Mouse (Mus musculus): ENCODE data around the gene Chrm3.
"Not testable (repeated sequence)": the region's sequence is repeated elsewhere in the genome, so short reads cannot be mapped to it uniquely, and the experiment has no call there.

Gene Chrm3

GRCm38 (mm10) chr13:9897231-9897630, 463.4 kb downstream of the Chrm3 start:
- no peak for DNase-seq (ENCODE audit: low read depth, low spot score)

- no peak for DNase-seq (ENCODE audit: low read depth, low spot score)
These were observed 465.5 kb downstream of the Chrm3 start for GRCm38 (mm10) chr13:9895045-9895625.

DNA sequence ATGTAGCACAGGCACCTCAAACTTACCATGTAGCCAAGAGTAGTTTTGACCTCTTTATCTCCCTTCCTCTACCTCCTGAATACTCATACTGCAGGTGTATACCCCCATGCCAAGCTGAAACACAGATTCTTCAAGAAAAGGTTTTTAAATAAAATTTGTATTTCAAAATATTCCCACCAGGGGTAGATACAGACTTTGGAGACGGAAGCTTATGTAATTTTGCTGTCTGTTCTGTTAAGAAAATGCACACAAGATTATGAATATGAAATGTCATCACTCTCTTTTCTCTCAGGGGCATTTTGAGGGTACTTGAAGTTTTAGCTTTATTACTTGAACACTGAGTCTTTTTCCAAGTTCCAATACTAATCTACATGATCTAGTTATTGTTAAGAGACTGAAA, 469.6 kb downstream of the Chrm3 start:
- no peak for DNase-seq (ENCODE audit: low read depth, low spot score)

DNA sequence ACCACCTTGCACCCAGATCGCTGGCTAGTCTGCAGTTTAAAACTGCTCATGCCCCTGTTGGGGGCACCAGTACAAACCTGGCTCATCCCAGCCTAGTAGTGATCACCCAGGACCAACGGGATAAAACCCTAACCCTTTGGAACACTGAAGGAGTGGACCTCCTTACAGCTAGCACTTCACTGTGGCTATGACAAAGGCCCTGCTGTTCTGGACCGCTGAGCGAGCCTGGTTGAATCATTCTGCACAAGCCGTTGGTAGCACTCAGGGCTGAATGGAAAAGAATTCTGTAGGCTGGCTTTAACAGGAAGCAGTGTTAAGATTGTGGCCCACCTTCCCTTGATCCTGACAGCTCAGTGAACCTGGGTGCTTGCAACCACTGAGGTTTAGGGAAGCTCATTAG, 470.2 kb downstream of the Chrm3 start:
- no peak for DNase-seq (ENCODE audit: low read depth, low spot score)

GRCm38 (mm10) chr13:9889954-9890353, 470.7 kb downstream of the Chrm3 start:
- DNase-seq (ENCODE audit: low read depth, low spot score), result no peak

- no peak for DNase-seq (ENCODE audit: low read depth, low spot score)
These were observed 472.4 kb downstream of the Chrm3 start for GRCm38 (mm10) chr13:9888284-9888683.

DNA sequence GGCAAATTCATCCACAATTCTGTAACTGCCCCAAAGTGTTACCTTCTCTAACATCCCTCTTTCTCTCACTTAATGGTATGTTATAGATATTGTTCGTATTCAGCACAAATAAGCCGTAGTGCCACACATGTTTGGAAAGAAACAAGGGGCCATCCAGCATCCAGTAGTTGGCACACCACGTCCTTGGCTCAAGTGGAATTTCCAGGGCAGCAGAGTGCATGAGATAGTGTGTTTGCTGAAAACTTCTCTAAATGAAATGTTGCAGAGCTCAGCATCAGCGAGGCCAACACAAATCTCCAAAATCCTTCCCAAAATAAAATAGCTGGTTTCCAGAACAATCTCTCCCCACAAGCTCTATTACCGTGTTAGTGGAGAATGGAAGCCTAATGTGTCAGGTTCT, 473.4 kb downstream of the Chrm3 start:
- no peak for DNase-seq (ENCODE audit: low read depth, low spot score)

DNA sequence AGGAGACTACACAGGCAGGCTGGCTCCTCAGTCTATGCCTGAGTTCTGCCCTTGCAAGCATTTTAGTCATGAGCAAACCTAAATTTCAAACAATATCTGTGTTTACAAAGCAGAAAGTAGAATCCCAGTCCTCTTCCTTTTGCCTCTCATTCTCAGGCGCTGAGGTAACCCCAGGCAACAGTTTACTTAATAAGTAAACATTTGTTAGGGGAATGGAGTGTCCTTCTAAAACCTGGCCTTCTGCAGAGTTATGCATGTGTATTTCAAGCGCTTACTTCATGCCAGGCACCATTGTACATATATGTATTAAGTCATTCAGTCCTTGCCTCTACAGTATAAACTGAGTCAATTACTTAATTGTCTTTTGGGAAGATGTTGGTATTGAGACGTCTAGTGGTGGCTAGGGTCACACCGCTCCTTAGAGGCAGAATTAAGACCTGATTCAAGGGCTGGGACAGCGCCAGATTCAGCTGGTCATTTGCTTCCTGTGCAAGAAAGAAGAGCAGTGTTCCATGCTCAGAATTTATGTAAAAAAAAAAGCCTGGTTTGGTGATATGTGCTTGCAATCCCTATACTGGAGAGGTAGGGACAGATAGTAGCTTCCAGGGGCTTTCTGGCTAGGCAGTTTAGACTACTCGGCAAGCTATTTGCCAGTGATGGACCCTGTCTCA, 474.0 kb downstream of the Chrm3 start:
- DNase-seq (ENCODE audit: low read depth, low spot score), result no peak

GRCm38 (mm10) chr13:9882362-9883282, 478.0 kb downstream of the Chrm3 start:
- peak; percentile 79 for DNase-seq (ENCODE audit: low read depth, low spot score)

GRCm38 (mm10) chr13:9881930-9882329, 478.7 kb downstream of the Chrm3 start:
- no peak for DNase-seq (ENCODE audit: low read depth, low spot score)

GRCm38 (mm10) chr13:9880401-9880800, 480.2 kb downstream of the Chrm3 start:
- no peak for DNase-seq (ENCODE audit: low read depth, low spot score)

- DNase-seq (ENCODE audit: low read depth, low spot score), result no peak
These were observed 482.0 kb downstream of the Chrm3 start for GRCm38 (mm10) chr13:9878596-9879010.

DNA sequence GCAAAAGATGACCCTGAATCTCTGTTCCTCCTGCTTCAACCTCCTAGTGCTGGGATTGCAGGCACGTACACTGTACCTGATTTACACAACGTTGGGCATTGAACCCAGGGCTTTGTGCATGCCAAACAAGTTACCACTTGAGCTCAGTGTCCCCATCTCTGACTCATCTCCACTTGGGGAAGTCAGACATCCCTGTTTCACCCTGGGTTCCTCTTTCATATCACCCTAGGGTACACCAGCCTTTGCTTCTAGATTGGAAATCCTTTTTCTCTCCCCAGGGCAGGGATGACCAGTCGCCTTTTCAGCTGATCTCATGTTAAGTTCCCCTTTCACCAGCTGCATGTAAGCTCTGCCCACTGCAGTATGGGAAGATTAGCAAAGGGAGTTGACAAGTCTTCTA, 487.3 kb downstream of the Chrm3 start:
- no peak for DNase-seq (ENCODE audit: low read depth, low spot score)

- no peak for DNase-seq (ENCODE audit: low read depth, low spot score)
These were observed 494.5 kb downstream of the Chrm3 start for GRCm38 (mm10) chr13:9866161-9866560.

DNA sequence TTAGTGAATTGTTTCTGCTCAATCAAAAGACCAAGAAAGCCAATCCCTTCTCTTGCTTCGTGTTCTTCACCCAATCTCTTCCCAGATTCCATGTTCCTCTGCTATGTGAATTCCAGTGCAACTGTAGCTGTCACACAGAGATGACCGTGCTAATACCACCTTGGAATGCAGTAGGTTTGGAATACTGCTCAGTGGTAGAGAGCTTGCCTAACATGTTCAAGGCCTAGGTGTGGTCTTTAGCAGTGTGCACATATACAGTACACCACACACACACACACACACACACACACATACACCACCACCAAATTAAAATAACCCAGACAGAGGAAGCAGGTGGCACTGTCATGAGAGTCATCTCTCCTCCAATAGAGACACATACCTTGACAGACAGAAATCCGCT, 513.1 kb downstream of the Chrm3 start:
- no peak for DNase-seq (ENCODE audit: low read depth, low spot score)

DNA sequence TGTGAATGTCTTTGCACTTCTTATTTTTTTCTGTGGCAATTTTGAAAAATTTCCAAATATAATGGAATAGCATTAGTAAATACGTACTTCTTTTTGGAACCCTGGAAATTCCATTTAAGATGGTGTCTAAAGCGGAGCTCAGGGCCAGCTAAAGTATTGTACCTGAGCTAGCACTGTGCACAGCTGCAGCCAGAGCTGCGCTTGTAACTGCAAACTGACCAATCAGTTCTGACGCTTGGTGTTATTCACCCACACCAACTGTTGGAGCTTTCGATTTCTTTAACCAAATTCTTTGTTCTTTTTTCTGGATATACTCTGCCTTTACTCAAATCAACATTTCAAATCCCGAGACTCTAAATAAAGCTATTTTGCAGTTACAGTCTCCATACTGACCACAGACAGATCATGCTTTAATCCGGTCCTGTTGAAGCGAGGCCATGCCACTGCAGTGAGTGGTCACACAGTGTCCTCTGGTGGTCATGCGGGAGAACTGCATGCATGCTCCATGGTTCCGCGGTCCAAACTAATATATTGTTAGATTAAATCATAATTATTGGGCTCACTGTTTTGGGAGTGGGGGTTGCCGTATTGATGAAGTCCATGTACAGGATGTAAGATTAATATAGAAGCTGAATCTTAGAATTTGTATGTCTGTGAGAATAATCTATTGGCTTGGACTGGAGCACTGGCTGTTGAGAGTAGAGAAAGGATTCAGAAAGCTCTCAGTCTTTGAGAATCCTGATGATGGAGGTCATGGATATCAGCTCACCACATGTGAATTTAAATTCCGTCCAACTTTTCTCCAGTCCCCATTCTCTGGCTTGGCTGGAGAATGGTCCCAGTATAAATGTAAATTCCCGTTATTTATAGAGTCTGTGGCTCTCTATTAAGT, 513.9 kb downstream of the Chrm3 start:
- peak; percentile 24 for DNase-seq (ENCODE audit: low read depth, low spot score)

GRCm38 (mm10) chr13:9834146-9834679, 526.4 kb downstream of the Chrm3 start:
- not testable (repeated sequence) for DNase-seq (ENCODE audit: low read depth, low spot score)

- no peak for DNase-seq (ENCODE audit: low read depth, low spot score)
These were observed 534.4 kb downstream of the Chrm3 start for GRCm38 (mm10) chr13:9826227-9826626.

All from telencephalon, adult 2 months (tissue).